Mouse (Mus musculus): ENCODE data around the gene Ccdc59. TPM values are rescaled to one million over a fixed set of nuclear protein-coding genes. Genes with fewer than 3 reads are reported as not detected.

Ccdc59 gene
- polyA plus RNA-seq, 1 experiment: 8.6 TPM

- DNase-seq: no peak
- 92% methylated on average over 7 of the region's 7 CpGs for WGBS
- H3K27me3 ChIP-seq (ENCODE audit: control insufficient read depth, insufficient read depth, low read length): no peaks in the 10 kb centered on the region
- H3K36me3 ChIP-seq (ENCODE audit: control insufficient read depth, insufficient read depth, low read length): no peaks in the 10 kb centered on the region
- no peak for TF ChIP-seq CTCF (IDR thresholded peaks at IDR 0.05; ENCODE audit: borderline replicate concordance, control insufficient read depth, extremely low read depth, insufficient read depth, low read length, poor library complexity)
- no peak for TF ChIP-seq POLR2A (IDR thresholded peaks at IDR 0.05; ENCODE audit: control insufficient read depth, extremely low read depth, insufficient read depth, low read length, poor library complexity)
- H3K27ac ChIP-seq (ENCODE audit: control insufficient read depth, insufficient read depth, low read length): no peak overlapping the region
- no peak overlapping the region for H3K4me3 ChIP-seq (ENCODE audit: control insufficient read depth, insufficient read depth, low read length)
- H3K4me1 ChIP-seq (replicated peaks; ENCODE audit: control insufficient read depth, insufficient read depth, low read length): no peaks in the 10 kb centered on the region
Measured at GRCm38 (mm10) chr10:105806259-105807010, 34.4 kb upstream of the Ccdc59 start.

GRCm38 (mm10) chr10:105834627-105835228 lies 6.1 kb upstream of the Ccdc59 start:
- Histone ChIP-seq H3K27ac (ENCODE audit: control insufficient read depth, insufficient read depth, low read length) (no peak overlapping the region), H3K4me1 (replicated peaks; ENCODE audit: control insufficient read depth, insufficient read depth, low read length) (no peaks in the 10 kb centered on the region), H3K36me3 (ENCODE audit: control insufficient read depth, insufficient read depth, low read length) (no peaks in the 10 kb centered on the region), H3K4me3 (ENCODE audit: control insufficient read depth, insufficient read depth, low read length) (no peak overlapping the region), H3K27me3 (ENCODE audit: control insufficient read depth, insufficient read depth, low read length) (no peaks in the 10 kb centered on the region)
- WGBS: 74% methylated on average over 10 of the region's 10 CpGs
- TF ChIP-seq CTCF (IDR thresholded peaks at IDR 0.05; ENCODE audit: borderline replicate concordance, control insufficient read depth, extremely low read depth, insufficient read depth, low read length, poor library complexity): no peak
- no peak for TF ChIP-seq POLR2A (IDR thresholded peaks at IDR 0.05; ENCODE audit: control insufficient read depth, extremely low read depth, insufficient read depth, low read length, poor library complexity)
- peak; percentile 16 for DNase-seq

DNA sequence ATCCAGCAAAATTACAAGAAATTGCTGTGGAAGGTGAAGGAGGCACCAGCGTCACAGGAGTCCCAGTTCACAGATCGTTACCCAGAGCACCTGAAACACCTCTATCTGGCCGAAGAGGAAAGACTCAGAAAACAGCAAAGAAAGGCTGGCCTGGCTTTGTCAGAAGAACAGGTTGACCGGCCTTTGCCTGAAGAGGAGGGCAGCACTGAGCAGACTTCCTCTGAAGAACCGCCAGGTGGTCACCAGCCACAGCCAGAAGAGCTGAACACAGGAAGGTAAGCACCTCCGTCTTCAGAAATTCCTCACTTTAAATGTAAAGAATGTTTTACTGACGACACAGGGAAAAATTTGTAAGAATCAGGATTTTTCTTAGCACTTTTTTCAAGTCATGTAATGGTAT lies 1.7 kb downstream of the Ccdc59 start:
- Histone ChIP-seq H3K4me3 (ENCODE audit: control insufficient read depth, insufficient read depth, low read length) (no peak overlapping the region), H3K27me3 (ENCODE audit: control insufficient read depth, insufficient read depth, low read length) (no peaks in the 10 kb centered on the region), H3K36me3 (ENCODE audit: control insufficient read depth, insufficient read depth, low read length) (peaks cover 25% of the 10 kb centered on the region), H3K27ac (ENCODE audit: control insufficient read depth, insufficient read depth, low read length) (no peak overlapping the region), H3K4me1 (replicated peaks; ENCODE audit: control insufficient read depth, insufficient read depth, low read length) (peaks cover 4% of the 10 kb centered on the region; the same call in 1 of the 2 replicates)
- no peak for DNase-seq
- 94% methylated on average over 7 of the region's 7 CpGs for WGBS
- no peak for TF ChIP-seq POLR2A (IDR thresholded peaks at IDR 0.05; ENCODE audit: control insufficient read depth, extremely low read depth, insufficient read depth, low read length, poor library complexity)
- no peak for TF ChIP-seq CTCF (IDR thresholded peaks at IDR 0.05; ENCODE audit: borderline replicate concordance, control insufficient read depth, extremely low read depth, insufficient read depth, low read length, poor library complexity)

DNA sequence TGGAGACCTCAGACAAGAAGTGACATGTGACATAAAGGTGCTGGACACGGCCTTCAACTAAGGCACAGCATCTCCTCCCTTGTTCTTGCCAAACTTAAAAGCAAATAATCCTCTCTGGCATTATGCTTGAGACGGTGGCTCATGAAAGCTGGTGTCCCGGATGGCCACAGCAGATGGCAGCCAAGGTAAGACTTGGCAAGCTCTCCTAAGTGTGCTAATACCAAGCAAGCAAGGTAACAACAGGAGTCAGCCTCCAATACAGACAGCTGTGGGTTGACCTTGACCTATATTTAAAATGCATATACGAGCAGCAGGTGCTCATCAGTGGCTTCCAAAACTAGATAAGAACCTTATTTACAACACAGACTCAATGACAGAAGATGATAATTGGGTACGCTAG lies 9.4 kb downstream of the Ccdc59 start:
- Histone ChIP-seq H3K27ac (ENCODE audit: control insufficient read depth, insufficient read depth, low read length) (no peak overlapping the region), H3K4me1 (replicated peaks; ENCODE audit: control insufficient read depth, insufficient read depth, low read length) (no peaks in the 10 kb centered on the region), H3K4me3 (ENCODE audit: control insufficient read depth, insufficient read depth, low read length) (no peak overlapping the region), H3K27me3 (ENCODE audit: control insufficient read depth, insufficient read depth, low read length) (no peaks in the 10 kb centered on the region), H3K36me3 (ENCODE audit: control insufficient read depth, insufficient read depth, low read length) (peaks cover 24% of the 10 kb centered on the region)
- TF ChIP-seq POLR2A (IDR thresholded peaks at IDR 0.05; ENCODE audit: control insufficient read depth, extremely low read depth, insufficient read depth, low read length, poor library complexity) (no peak), CTCF (IDR thresholded peaks at IDR 0.05; ENCODE audit: borderline replicate concordance, control insufficient read depth, extremely low read depth, insufficient read depth, low read length, poor library complexity) (no peak)
- 95% methylated on average over 5 of the region's 5 CpGs for WGBS
- DNase-seq: no peak

GRCm38 (mm10) chr10:105851136-105851535 lies 10.3 kb downstream of the Ccdc59 start:
- no peak for TF ChIP-seq POLR2A (IDR thresholded peaks at IDR 0.05; ENCODE audit: control insufficient read depth, extremely low read depth, insufficient read depth, low read length, poor library complexity)
- TF ChIP-seq CTCF (IDR thresholded peaks at IDR 0.05; ENCODE audit: borderline replicate concordance, control insufficient read depth, extremely low read depth, insufficient read depth, low read length, poor library complexity): no peak
- Histone ChIP-seq H3K4me1 (replicated peaks; ENCODE audit: control insufficient read depth, insufficient read depth, low read length) (no peaks in the 10 kb centered on the region), H3K27ac (ENCODE audit: control insufficient read depth, insufficient read depth, low read length) (no peak overlapping the region), H3K4me3 (ENCODE audit: control insufficient read depth, insufficient read depth, low read length) (no peak overlapping the region), H3K27me3 (ENCODE audit: control insufficient read depth, insufficient read depth, low read length) (no peaks in the 10 kb centered on the region), H3K36me3 (ENCODE audit: control insufficient read depth, insufficient read depth, low read length) (peaks cover 24% of the 10 kb centered on the region)
- WGBS: 87% methylated on average over 4 of the region's 4 CpGs
- no peak for DNase-seq

DNA sequence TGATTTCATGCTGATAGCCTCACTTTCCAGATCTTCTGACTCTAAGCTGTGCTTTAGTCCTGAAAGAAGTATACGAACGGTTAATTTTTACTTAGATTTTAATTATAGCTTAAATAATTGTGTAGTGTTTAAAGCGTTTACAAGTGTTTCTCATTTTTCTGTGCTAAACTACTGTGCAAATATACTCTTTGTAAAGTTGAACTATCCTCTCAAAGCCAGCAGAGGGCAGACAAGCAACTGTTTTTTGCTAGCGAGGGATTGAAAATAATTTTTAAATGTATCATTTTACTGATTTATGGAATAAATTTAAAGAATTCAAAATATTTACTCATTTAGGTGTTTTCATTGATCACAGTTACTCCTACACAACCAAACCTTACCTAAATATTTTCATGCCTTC lies 26.4 kb downstream of the Ccdc59 start:
- Histone ChIP-seq H3K36me3 (ENCODE audit: control insufficient read depth, insufficient read depth, low read length) (no peaks in the 10 kb centered on the region), H3K27ac (ENCODE audit: control insufficient read depth, insufficient read depth, low read length) (no peak overlapping the region), H3K4me3 (ENCODE audit: control insufficient read depth, insufficient read depth, low read length) (no peak overlapping the region), H3K27me3 (ENCODE audit: control insufficient read depth, insufficient read depth, low read length) (no peaks in the 10 kb centered on the region), H3K4me1 (replicated peaks; ENCODE audit: control insufficient read depth, insufficient read depth, low read length) (no peaks in the 10 kb centered on the region)
- whole genome bisulfite sequencing: 51% methylated on average over 4 of the region's 4 CpGs
- DNase-seq: no peak
- no peak for TF ChIP-seq CTCF (IDR thresholded peaks at IDR 0.05; ENCODE audit: borderline replicate concordance, control insufficient read depth, extremely low read depth, insufficient read depth, low read length, poor library complexity)
- no peak for TF ChIP-seq POLR2A (IDR thresholded peaks at IDR 0.05; ENCODE audit: control insufficient read depth, extremely low read depth, insufficient read depth, low read length, poor library complexity)

Other genes with a start within 250 kb of the Ccdc59 start
- 5.9 and 8.7 TPM in 2 replicates for gene Mettl25, start 313 bp downstream of the Ccdc59 start, polyA plus RNA-seq (2012; rRNA removed)

Data from thymus, adult 2 months (tissue).